Mouse (Mus musculus) heart, postnatal 25 days (tissue): ENCODE results near the gene 1810010D01Rik. TPM values are rescaled to one million over a fixed set of nuclear protein-coding genes. Genes with fewer than 3 reads are reported as not detected.

Experiments used
- DNase-seq: peaks from one replicate; pipeline ENCODE4 v3.0.0; 2022; ENCODE audit warnings: low spot score
- intact Hi-C: fragments of 180-260 bp; cut with DNase I; formaldehyde crosslinking; loops from one replicate; pipeline ENCODE4 v1.15.1; 2025
- total RNA-seq, 2 experiments: library from RNA; stranded (reverse); gene quantifications; 2 replicates each; pipeline ENCODE4 v1.2.3; 2021

Gene 1810010D01Rik
- not detected for total RNA-seq

DNA sequence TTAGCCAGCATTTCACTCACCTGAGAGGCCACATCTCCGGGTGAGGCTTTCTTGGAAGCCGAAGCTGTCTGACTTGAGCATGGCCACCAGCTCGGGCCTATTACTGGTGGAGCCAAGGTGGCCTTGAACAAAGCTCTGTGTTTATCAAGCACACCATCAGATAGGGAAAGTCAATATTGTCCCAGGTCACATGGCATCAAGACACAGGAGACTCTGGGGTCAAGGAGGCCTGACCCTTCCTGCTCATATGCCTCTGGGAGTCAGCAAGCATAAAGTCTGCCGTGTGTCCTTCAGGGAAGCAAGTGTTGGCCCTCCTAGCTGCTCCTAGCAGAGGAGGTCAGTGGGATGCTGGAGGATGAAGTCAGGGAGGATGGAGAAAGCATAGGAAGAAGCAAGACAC, at the start of gene 1810010D01Rik:
TSS of gene 1810010D01Rik (minus strand) at position 114 of the 400 bp plus-strand sequence.
- intact Hi-C loops, result no loop called here
- no peak for DNase-seq

DNA sequence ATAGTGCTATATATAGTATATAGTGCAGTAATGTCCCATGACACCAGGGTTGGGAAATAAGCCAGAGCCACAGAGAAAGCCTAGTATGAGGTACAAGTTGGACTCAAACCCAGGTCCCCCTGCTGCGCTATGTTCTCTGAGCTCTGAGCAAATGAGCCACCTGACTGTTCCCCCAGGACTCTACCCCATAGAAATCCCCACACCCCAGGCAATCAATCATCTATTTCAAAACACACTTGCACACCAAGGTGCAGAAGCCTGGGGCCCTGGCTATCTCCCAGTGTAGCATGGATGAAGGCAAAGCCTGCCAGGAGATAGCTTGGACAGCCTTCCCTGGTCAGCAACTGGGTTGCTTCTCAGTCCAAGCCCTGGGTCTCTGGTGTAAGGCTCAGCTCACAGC, 48.2 kb upstream of the 1810010D01Rik start:
- DNase-seq, result no peak
- intact Hi-C loops, result no loop called here

- intact Hi-C loops, result no loop called here
- DNase-seq, result no peak
Observed at GRCm38 (mm10) chr7:145253986-145254630, 46.2 kb upstream of the 1810010D01Rik start.

- intact Hi-C loops, result no loop called here
- peak; percentile 53 for DNase-seq
Observed at GRCm38 (mm10) chr7:145252715-145253476, 45.0 kb upstream of the 1810010D01Rik start.

DNA sequence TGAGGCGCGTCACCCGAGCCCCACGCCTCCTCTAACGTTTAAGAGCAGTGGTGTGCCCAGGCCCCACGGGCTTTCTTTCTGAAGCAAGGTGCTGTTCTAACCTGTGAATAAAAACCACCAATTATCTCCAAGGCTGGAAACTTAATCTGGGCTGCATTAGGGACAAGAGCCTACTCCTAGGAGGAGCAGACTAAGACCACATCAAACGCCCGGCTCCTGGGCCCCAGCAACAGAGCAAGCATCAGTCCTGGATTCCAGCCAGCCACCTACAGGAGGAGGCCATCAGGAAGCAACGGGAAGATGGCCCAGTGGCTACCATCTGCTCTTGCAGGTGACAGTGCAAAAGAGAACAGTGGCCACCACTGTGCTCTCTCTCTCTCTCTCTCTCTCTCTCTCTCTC, 42.3 kb upstream of the 1810010D01Rik start:
- no peak for DNase-seq
- intact Hi-C loops, result no loop called here

DNA sequence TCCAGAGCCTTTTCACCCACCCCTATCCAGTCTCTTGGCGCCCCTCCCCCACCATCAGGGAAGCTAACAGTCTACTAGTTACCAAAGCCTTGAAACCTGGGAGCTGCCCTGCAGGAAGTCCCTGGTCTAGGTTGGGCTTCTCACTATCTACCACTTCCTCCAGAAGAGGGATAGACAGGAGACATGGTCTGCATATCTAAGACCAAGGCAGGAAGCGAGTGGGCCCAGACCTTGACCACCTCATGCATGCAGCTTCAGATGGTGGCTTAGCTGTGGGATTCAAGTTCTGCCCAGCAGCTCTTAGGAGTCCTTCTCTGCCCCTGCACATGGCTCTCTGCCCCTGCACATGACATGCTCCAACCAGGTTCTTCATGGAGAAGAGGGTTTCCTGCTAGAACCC, 41.0 kb upstream of the 1810010D01Rik start:
- intact Hi-C loops, result no loop called here
- DNase-seq, result no peak

- intact Hi-C loops, result loop anchor here (1.0 to 5.0 kb wide), 3 partner anchors 131 to 306 kb away; no protein-coding TSS in a partner anchor
- DNase-seq, result peak; percentile 53
Observed at GRCm38 (mm10) chr7:145242851-145243712, 35.2 kb upstream of the 1810010D01Rik start.

DNA sequence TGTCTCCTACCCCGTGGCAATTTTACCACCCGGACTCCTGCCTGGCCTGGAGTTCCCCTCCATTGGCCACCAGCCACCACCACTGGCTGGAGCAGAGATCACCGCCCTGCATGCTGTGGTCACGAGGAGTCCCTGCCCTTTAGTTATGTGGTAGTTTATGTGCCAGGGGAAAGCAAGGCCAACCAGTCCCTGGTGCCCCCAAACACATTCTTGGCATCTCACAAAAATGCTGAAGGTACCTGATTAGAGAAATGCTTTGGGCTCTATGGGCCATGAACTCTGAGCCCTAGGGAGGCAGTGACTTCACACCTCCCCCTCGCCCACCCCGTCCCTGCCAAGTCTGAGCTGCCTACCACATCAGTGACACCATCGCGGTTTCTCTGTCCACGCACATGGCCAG, 34.1 kb upstream of the 1810010D01Rik start:
- intact Hi-C loops, result loop anchor here (5.0 kb wide), 2 partner anchors 130 to 210 kb away; no protein-coding TSS in a partner anchor
- DNase-seq, result no peak

GRCm38 (mm10) chr7:145240929-145241328, 33.0 kb upstream of the 1810010D01Rik start:
- intact Hi-C loops, result loop anchor here (5.0 kb wide), 2 partner anchors 129 to 209 kb away; no protein-coding TSS in a partner anchor
- no peak for DNase-seq

DNA sequence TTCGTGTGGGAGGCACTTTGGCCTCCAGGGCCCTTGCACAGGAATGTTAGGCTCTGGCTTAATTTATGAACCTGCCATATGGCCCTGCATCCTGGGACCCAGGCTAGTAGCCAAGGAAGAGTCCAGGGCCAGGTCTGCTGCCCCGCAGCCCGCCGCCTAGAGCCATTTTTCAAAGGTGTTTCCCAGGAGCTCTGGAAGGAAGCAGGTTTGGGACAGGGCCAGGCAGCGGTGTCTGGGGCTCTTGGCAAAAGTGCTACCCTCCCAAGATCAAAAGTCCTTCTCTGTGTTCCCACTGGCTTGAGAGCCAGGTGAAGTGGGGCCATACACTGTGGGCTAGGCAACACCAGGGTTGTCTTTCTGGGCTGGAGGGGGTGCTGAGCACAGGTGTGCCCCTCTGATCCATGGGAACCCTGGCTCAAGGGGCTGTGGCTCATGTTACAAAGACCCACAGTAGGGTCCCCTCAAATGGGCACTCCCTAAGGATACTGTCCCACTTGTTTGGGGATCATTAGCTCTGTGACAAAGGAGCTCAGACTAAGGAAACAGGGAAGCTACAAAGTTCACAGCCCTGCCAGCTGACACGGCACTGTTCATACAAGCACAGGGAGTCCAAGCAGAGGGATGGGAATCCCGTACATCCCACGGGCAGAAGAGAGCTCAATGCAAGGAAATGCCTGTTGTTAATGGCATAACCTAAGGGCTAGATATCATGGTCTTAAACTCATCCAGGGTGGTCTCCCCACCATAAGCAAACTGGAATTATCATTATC, 32.0 kb upstream of the 1810010D01Rik start:
- intact Hi-C loops, result loop anchor here (5.0 kb wide), 2 partner anchors 128 to 208 kb away; no protein-coding TSS in a partner anchor

GRCm38 (mm10) chr7:145239145-145239544, 31.2 kb upstream of the 1810010D01Rik start:
- intact Hi-C loops, result no loop called here
- DNase-seq, result no peak

More for the DNA sequence above, 32.0 kb upstream of the 1810010D01Rik start:
- DNase-seq, result no peak

DNA sequence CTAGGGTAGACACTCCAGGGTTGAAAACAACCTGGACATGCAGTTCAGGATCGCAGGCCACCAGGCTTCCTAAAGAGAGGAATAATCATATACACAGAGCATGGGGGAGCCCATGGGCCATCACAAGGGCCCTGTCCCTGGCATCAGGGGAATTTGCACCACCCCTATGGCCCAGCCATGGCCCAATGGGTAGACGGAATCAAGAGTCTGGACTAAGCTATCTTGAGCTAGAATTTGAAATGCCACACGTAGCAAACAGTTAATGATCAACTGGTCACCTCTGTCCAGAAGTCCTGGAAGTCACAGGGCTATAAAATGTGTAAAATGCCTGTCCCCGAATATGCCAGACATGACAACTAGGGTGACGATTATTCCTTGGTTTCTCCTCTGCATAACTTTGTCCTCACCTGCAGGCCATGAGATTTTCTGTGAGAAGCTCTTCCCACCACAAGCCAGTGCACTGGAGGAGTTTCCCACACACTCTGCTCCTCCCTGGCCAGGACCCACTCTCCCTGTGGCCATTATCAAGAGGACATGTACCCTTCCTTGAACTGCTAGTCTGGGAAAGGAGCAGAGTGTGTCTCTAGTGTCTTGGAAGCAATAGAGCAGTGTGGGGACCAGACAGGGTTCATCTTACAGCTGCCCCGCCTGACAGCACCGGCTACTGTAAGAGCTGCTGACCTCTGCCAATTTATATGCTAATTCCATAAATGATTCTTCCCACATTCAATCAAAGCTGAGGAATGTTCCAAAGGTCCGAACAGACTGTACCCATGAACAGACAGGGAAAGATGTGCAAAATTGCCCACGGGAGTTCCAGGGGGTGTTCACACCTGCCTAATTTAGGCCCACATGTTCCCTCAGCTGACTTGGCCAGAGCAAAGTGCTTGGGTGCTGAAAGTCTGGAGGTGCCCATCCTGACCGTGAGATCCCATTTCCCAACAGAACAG, 27.2 kb upstream of the 1810010D01Rik start:
- no peak for DNase-seq
- intact Hi-C loops, result no loop called here

DNA sequence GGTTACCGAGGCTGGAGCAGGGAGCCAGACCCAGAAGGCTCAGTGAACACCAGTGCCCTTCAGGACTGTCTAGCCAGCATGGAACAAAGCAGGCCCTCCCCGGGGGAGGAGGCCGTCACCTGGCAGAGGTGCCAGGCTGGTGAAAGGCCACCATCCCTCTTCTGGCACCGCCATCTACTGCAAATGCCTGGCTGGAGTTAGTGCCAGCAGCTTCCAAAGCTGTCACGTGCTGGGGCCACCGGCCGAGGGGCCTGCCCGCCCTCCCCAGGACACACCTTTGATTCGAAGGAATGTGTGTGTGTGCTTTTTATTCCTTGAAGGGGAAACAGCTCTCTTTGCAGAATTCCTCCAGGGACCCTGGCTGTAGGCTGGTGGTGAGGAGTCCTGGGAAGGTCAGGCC, 23.7 kb upstream of the 1810010D01Rik start:
- intact Hi-C loops, result no loop called here
- DNase-seq, result no peak

GRCm38 (mm10) chr7:145226641-145227040, 18.7 kb upstream of the 1810010D01Rik start:
- intact Hi-C loops, result no loop called here
- no peak for DNase-seq

- DNase-seq, result no peak
- intact Hi-C loops, result no loop called here
Observed at GRCm38 (mm10) chr7:145225626-145226025, 17.7 kb upstream of the 1810010D01Rik start.

DNA sequence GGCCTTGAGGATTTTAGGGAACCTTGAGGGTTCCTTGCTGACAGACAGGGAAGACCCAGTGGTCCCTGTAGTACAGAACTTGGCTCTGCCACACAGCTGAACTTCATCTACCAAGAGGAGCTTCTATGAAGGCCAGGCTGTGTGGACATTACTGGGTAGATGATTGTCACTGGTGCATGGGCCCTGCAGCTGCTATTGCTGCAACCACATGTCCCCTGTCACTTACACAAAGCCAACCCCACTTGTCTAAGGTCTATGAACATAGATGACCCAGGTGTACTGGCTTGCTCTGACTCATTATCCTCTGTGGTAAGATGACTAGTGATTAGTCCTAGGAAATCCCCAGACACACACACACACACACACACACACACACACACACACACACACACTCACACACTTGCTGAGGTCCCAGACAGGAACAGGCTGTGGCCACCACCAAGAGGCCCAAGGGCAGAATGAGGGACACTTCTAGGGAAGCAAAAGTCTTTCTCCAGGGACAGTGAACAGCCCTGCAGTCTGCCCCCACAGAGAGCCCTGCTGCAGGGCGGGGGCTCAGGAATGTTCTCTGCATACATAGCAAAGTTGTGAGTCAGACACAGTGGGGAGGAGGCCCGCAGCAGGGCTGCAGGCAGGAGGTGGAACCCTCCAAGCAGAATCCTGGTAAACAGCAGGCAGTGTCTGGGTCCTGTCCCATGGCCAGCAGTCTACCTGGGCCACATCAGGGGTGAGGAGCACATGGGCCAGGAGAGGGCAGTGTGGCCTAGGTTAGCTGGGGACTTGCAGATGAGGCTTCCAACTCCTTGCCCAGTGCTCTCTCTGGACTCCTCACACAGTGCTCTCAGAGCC, 14.1 kb upstream of the 1810010D01Rik start:
- DNase-seq, result peak; percentile 61
- intact Hi-C loops, result no loop called here

GRCm38 (mm10) chr7:145221346-145221745, 13.4 kb upstream of the 1810010D01Rik start:
- DNase-seq, result no peak
- intact Hi-C loops, result no loop called here
